Mouse (Mus musculus): ENCODE measurements around the gene Sh3pxd2a. TPM values are rescaled to one million over a fixed set of nuclear protein-coding genes. Genes with fewer than 3 reads are reported as not detected.
A peak's percentile ranks its signal among the peaks of the same experiment; 100 is the strongest.

Sh3pxd2a gene
- total RNA-seq, 2 experiments from 2014 or later = 31.9 to 36.9 TPM

GRCm38 (mm10) chr19:47387395-47387794, 76.8 kb downstream of the Sh3pxd2a start:
- no peak for DNase-seq (ENCODE audit: extremely low spot score in 1 of 2, low spot score in 1 of 2)

DNA sequence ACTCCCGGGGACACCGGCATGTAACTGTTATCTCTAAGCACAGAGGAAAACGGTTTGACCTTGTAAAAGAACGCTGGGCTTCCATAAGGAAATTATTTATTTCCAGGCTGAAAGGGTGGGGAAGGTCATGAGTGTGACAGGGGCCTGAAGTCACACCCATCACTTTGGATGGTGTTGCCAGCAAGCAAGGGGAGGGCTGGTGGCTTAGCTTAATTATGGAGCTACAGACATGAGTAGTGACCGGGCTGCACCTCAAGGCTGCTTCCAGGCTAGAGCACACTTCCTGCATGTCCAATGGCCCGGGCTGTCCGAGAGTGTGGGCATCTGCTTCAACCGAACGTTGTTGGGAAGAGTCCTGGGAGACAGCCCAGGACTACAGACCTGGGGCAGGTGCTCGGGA, 78.2 kb downstream of the Sh3pxd2a start:
- DNase-seq (ENCODE audit: extremely low spot score in 1 of 2, low spot score in 1 of 2) = no peak

DNA sequence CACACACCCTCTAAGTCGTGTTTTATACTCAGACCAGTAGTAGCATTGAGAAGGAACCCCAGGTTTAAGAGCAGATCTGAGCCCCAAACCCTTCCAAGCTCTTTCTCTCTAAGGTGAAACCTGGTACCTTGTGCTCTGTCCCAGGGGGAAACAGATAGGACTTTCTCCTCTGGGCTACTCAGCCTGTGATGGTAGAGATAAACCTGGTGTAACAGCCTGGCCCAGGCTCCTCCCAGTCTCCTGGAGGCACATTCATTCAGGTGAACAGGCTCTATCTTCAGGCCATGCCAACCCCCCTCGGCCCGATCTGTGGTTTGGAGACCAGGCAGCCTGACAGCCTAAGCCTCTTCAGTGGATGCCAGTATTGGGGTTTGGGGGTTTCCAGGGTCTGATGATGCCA, 79.6 kb downstream of the Sh3pxd2a start:
- no peak for DNase-seq (ENCODE audit: extremely low spot score in 1 of 2, low spot score in 1 of 2)

DNA sequence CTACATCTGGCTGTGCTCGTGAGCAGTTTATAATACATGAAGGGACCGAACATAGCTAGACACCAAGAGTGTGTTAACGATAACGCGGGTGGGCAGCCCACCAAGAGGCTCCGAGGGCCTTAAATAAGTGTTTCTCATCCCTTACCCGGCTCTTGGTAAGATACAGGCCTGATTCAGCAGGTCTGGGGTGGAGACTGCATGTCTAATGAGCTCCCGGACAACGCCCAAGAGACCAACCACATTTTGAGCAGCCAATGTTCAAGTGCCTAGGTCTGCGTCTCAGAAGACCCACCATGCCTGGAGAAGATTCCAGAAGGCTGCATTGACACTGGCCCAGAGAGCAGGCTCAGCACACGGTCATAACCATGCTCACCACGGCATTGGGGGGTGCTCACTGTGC, 80.2 kb downstream of the Sh3pxd2a start:
- no peak for DNase-seq (ENCODE audit: extremely low spot score in 1 of 2, low spot score in 1 of 2)

DNA sequence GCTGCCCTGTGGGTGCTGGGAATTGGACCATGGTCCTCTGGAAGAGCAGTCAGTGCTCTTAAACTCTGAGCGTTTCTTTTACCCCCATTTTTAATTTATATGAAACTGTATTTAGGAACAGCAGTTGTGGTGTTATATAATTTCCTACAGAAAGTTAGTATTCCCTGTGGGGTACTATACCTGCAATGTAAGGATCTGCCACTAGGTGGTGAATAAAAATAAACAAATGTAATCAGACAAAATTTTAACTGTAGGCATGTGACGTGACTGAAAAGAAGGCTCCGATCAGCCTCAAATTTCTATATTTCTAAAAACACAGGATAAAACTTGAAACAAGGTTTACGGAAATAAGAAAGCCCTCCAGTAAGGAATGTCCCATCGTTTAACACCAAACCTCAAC, 81.9 kb downstream of the Sh3pxd2a start:
- DNase-seq (ENCODE audit: extremely low spot score in 1 of 2, low spot score in 1 of 2) = no peak

DNA sequence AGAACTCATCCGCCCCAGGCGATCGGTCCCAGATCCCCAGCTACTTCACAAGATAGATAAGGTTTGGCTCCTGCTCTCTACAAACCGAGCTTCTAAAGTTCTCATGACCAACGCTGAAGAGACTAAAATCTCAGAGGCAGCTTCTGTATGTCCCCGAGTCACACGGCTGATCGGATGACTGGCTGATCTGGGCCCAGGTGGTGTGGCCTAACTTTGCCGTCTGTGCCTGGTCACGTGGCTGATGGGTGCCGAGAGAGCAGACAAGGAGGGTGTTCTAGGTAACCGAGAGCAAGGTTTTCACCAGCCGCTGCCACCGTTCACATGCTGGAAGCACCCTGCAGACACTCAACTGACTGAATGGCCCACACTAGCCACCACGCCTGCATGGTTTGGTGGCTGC, 83.2 kb downstream of the Sh3pxd2a start:
- no peak for DNase-seq (ENCODE audit: extremely low spot score in 1 of 2, low spot score in 1 of 2)

GRCm38 (mm10) chr19:47379141-47379540, 85.1 kb downstream of the Sh3pxd2a start:
- DNase-seq (ENCODE audit: extremely low spot score in 1 of 2, low spot score in 1 of 2) = no peak

- DNase-seq (ENCODE audit: extremely low spot score in 1 of 2, low spot score in 1 of 2) = no peak
Observed at GRCm38 (mm10) chr19:47374916-47375573, 89.2 kb downstream of the Sh3pxd2a start.

DNA sequence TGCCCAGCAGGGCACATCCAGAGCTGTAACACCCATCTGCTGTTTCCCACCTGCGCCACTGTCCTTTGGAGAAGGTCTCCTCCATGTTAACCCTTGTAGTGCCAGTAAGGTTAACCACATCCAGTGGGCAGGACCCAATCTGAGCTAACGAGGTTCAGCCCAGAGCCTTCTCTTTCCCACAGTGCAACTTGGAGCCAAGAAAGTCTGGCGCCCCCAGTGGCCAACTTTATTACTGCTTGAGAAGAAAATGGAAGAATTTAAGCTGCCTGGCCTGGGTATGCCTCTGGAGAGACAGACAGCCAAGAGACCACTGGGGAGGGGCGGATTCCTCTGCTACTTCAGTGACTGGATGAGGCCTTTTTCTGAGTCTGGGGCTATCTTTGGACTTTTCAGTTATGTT, 89.8 kb downstream of the Sh3pxd2a start:
- peak; percentile 36 to 78 for DNase-seq (ENCODE audit: extremely low spot score in 1 of 2, low spot score in 1 of 2)

- no peak for DNase-seq (ENCODE audit: extremely low spot score in 1 of 2, low spot score in 1 of 2)
Observed at GRCm38 (mm10) chr19:47372044-47372443, 92.2 kb downstream of the Sh3pxd2a start.

DNA sequence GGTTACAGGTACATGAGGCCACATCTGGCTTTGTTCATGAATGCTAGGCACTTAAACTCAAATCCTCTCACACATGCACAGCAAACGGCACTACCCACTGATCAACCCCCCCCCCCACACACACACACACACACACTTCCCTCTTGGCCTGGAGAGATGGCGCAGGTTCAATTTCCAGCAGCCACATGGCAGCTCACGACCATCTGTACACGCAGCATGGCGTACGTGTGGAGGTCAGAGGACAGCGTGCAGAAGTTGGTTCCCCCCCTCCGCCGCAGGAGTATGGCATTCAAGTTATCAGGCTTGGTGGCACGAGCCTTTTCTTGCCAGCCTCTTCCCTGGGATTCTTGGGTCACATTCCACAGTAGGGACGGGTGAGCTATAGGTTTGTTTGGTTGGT, 92.7 kb downstream of the Sh3pxd2a start:
- no peak for DNase-seq (ENCODE audit: extremely low spot score in 1 of 2, low spot score in 1 of 2)

DNA sequence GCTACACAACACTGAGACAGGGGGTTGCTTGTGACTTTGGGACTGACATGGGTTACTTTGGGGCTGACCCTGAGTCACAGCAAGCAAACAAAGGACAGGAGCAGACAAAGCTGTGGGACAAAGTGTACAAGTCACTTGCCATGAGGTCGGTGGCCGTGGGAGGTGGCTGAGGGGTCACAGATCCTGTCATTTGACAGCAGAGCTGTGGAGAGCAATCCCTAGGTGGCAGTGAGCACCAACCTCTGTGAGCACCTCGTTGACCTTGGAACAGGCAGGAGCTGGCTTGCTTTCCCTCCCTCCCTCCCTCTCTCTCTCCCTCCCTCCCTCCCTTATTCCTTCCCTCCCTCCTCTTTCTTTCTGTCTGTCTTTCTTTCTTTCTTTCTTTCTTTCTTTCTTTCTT, 95.2 kb downstream of the Sh3pxd2a start:
- no peak for DNase-seq (ENCODE audit: extremely low spot score in 1 of 2, low spot score in 1 of 2)

DNA sequence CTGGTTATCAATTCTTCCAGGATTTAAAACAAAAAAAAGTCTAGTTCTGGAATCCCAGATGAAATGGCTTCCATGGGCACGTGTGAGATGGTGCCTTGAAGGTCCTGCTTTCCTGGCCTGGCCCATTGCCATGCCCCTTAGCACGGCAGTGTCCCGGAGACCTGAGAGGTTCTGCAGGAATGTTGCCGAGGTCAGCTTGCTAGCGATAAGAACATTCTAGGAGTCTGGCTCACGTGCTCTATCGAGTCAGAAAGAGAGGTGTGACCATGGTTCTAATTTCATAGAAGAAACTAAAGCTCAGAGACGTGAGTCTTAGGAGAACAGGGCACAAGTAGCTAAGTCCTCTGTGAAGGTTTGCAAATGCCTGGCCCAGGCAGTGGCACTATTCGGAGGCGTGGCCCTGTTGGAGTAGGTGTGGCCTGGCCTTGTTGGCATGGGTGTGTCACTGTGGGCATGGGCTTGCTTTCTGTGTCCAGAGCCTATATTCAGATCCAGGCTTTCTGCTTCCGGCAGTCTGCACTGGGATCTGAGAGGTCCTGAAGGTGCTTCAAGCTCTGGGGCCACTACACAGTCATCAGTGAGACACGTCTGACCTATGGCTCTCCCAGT, 96.8 kb downstream of the Sh3pxd2a start:
- no peak for DNase-seq (ENCODE audit: extremely low spot score in 1 of 2, low spot score in 1 of 2)

- DNase-seq (ENCODE audit: extremely low spot score in 1 of 2, low spot score in 1 of 2) = no peak
Observed at GRCm38 (mm10) chr19:47366576-47366975, 97.6 kb downstream of the Sh3pxd2a start.

DNA sequence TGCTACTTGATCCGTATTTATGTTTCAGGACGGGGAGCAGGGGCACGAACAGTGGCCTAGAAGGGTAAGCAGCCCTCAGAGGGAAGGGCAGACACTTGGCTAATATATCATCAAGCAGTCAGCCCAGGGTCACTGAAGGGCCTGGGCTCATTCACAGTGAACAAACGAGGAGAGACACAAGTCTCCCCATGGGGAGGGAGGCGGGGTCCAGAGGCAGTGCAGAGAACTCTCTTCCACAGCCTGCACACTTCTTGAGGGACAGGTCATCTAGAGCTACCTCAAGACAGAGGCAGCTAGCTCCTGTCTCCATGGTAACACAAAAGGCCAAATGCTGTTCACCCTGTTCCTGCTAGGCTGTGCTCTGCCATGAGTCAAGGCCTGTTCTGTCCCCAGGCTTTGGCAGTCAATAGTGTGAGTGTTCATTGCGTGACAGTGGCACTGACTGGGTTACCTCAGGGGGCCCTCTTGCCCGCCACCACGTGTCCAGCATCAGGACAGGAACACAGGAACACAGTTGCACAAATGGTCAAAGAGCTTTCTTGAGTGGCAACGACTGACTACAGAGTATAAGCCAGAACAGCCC, 101.0 kb downstream of the Sh3pxd2a start:
- DNase-seq (ENCODE audit: extremely low spot score in 1 of 2, low spot score in 1 of 2) = no peak

DNA sequence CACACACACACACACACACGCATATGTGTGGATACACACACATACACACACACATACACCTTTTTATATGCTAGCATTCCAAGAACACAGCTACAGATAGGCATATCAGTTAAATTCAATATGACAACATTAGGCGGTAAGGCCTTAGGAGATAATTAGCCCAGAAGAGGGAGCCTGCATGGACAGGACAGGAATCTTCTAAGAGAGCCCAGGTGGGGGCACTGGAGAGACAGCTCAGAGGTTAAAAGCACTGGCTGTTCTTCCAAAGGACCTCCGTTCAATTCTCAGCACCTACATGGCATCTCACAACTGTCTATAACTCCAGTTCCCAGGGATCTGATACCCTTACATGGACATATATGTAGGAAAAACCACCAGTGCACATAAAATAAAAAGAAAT, 103.3 kb downstream of the Sh3pxd2a start:
- no peak for DNase-seq (ENCODE audit: extremely low spot score in 1 of 2, low spot score in 1 of 2)

- no peak for DNase-seq (ENCODE audit: extremely low spot score in 1 of 2, low spot score in 1 of 2)
Observed at GRCm38 (mm10) chr19:47360017-47360416, 104.2 kb downstream of the Sh3pxd2a start.

DNA sequence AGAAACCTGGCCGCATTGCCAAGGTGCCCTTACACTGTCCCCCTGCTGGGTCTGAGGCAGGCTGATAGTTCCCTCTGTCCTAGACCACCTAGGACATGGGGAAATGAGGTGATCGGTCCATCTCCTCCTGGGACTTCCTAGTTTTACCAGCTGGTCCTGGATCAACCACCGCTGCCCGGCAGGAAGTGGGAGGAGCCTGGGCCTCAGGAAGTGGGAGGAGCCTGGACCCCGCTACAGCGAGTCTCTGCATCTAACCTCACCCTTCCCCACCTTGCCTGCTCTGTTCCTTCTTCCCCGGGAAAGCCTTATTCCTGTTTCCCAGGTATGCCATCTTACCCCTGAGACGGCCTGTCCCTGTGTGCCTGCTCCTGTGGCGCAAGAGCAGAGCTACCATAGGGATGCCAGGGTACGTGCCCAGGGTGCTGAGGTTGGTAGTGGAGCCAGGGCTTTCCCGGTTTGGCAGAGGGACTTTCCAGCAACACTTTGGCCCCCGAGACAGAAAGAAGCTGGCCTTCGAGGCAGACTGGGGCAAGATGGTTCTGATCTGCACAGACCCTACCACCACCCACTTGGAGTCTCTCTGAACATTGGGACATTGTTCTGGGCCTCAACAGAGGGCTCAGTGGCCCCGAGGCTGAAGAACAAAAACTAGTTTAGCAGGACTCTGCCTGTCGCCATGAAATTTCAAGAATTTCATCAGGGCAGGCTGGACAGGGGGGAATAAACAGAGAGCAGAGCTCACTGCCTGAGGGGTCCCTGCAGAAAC, 104.9 kb downstream of the Sh3pxd2a start:
- DNase-seq (ENCODE audit: extremely low spot score in 1 of 2, low spot score in 1 of 2) = no peak

GRCm38 (mm10) chr19:47357297-47357696, 106.9 kb downstream of the Sh3pxd2a start:
- DNase-seq (ENCODE audit: extremely low spot score in 1 of 2, low spot score in 1 of 2) = no peak

DNA sequence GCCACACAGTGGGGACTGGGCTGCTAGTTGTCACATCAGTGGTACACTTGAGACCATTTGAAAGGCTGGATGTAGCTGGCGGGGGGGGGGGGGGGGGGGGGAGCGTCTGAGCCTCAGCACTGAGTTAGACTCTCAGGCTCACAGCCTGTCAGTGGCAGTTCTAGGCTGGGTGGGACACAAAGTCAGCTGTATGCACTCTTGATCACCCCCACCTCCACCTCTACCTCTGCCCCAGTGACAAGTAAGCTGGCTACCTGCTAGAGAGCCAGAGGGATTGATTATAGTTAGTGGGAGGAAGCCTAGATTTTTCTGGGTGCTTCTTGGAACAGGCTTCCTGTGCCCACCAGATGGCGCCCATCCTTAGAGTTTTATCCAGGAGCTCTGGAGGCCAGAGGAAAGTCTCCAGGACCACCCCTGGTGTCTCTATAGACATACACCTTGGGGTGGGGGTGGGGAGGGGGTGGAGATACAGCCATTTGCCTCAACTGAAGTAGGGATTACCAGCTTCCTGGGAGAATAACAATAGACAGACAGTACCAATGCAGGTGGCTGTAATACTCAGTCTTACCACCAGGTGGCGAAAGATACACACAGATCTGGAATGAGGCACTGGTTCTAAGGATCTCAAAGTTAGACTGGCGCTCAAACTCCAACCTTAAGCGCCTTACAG, 107.9 kb downstream of the Sh3pxd2a start:
- DNase-seq (ENCODE audit: extremely low spot score in 1 of 2, low spot score in 1 of 2) = peak; percentile 79 to 93

DNA sequence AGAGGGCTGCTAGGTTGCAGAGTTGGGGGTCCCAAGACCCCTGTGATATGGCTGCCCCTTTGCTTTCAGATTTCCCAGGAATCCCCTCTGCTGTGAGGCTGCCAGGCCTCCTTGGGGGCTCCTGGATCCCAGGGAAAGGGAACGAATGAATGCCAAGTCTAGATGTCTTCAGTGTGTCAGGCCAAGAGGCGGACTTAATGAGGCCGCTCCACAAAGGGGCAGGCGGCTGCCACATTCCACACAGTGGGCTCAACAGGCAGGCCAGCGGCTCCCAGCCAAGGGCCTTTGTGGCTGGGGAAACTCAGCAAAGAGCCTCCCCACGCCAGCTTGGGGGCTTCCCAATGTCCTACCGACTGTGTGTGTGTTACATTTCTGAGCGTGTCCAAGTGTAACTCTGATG, 109.7 kb downstream of the Sh3pxd2a start:
- no peak for DNase-seq (ENCODE audit: extremely low spot score in 1 of 2, low spot score in 1 of 2)

Data from layer of hippocampus, postnatal 25 days (tissue).